Mouse (Mus musculus): ENCODE measurements at regions not wholly inside any gene's neighbourhood (a gene's known extent, or its start where the extent isn't known, plus 50 kb on each side); places are given as distances from the start of the nearest gene placed in this dataset.

- Histone ChIP-seq H3K36me3 (ENCODE audit: control insufficient read depth, insufficient read depth, low read length) (no peaks in the 10 kb centered on the region), H3K4me1 (ENCODE audit: control insufficient read depth, insufficient read depth, low read length) (no peaks in the 10 kb centered on the region), H3K4me2 (ENCODE audit: low read length) (no peak overlapping the region), H3K9ac (replicated peaks; ENCODE audit: low read length) (no peak overlapping the region), H3K27me3 (ENCODE audit: control insufficient read depth, insufficient read depth, low read length) (no peaks in the 10 kb centered on the region), H3K4me3 (replicated peaks; ENCODE audit: low read depth, low read length) (no peak overlapping the region), H3K9me3 (ENCODE audit: control insufficient read depth, low read length) (no peaks in the 10 kb centered on the region), H3K27ac (replicated peaks; ENCODE audit: low read depth, low read length) (no peak overlapping the region)
- DNase-seq (no peak), ATAC-seq (ENCODE audit: low FRiP score, low TSS enrichment) (no peak)
- 68% methylated on average over 2 of the region's 2 CpGs for WGBS
These were observed 252.7 kb upstream of the Pkn2 start for GRCm38 (mm10) chr3:143134528-143134927.

GRCm38 (mm10) chr3:143107733-143108291, 226.0 kb upstream of the Pkn2 start:
- Histone ChIP-seq H3K4me1 (ENCODE audit: control insufficient read depth, insufficient read depth, low read length) (0 out of 2 replicates have a peak, but pooled peaks cover 6% of the 10 kb centered on the region), H3K27me3 (ENCODE audit: control insufficient read depth, insufficient read depth, low read length) (no peaks in the 10 kb centered on the region), H3K4me2 (ENCODE audit: low read length) (no peak overlapping the region), H3K36me3 (ENCODE audit: control insufficient read depth, insufficient read depth, low read length) (no peaks in the 10 kb centered on the region), H3K9ac (replicated peaks; ENCODE audit: low read length) (no peak overlapping the region), H3K27ac (replicated peaks; ENCODE audit: low read depth, low read length) (no peak overlapping the region), H3K4me3 (replicated peaks; ENCODE audit: low read depth, low read length) (no peak overlapping the region), H3K9me3 (ENCODE audit: control insufficient read depth, low read length) (no peaks in the 10 kb centered on the region)
- WGBS = 82% methylated on average over 13 of the region's 13 CpGs
- no peak for DNase-seq
- ATAC-seq (ENCODE audit: low FRiP score, low TSS enrichment) = no peak

- 0 out of 2 replicates have a peak, but pooled peaks cover 6% of the 10 kb centered on the region for H3K4me1 ChIP-seq (ENCODE audit: control insufficient read depth, insufficient read depth, low read length)
- 48% methylated on average over 2 of the region's 2 CpGs for WGBS
- H3K4me3 ChIP-seq (replicated peaks; ENCODE audit: low read depth, low read length) = no peak overlapping the region
- no peak for DNase-seq
- ATAC-seq (ENCODE audit: low FRiP score, low TSS enrichment) = no peak
- H3K9ac ChIP-seq (replicated peaks; ENCODE audit: low read length) = no peak overlapping the region
- H3K9me3 ChIP-seq (ENCODE audit: control insufficient read depth, low read length) = no peaks in the 10 kb centered on the region
- H3K27me3 ChIP-seq (ENCODE audit: control insufficient read depth, insufficient read depth, low read length) = no peaks in the 10 kb centered on the region
- no peaks in the 10 kb centered on the region for H3K36me3 ChIP-seq (ENCODE audit: control insufficient read depth, insufficient read depth, low read length)
- H3K27ac ChIP-seq (replicated peaks; ENCODE audit: low read depth, low read length) = no peak overlapping the region
- H3K4me2 ChIP-seq (ENCODE audit: low read length) = no peak overlapping the region
These were observed 222.9 kb upstream of the Pkn2 start for GRCm38 (mm10) chr3:143104734-143105133.

- DNase-seq (peak; percentile 76), ATAC-seq (ENCODE audit: low FRiP score, low TSS enrichment) (0 out of 2 replicates have a peak, but pooled peaks have one; percentile 1)
- no peak overlapping the region for H3K4me3 ChIP-seq (replicated peaks; ENCODE audit: low read depth, low read length)
- H3K4me1 ChIP-seq (ENCODE audit: control insufficient read depth, insufficient read depth, low read length) = 0 out of 2 replicates have a peak, but pooled peaks cover 6% of the 10 kb centered on the region
- no peaks in the 10 kb centered on the region for H3K9me3 ChIP-seq (ENCODE audit: control insufficient read depth, low read length)
- H3K27me3 ChIP-seq (ENCODE audit: control insufficient read depth, insufficient read depth, low read length) = no peaks in the 10 kb centered on the region
- no peak overlapping the region for H3K27ac ChIP-seq (replicated peaks; ENCODE audit: low read depth, low read length)
- no peaks in the 10 kb centered on the region for H3K36me3 ChIP-seq (ENCODE audit: control insufficient read depth, insufficient read depth, low read length)
- no peak overlapping the region for H3K9ac ChIP-seq (replicated peaks; ENCODE audit: low read length)
- H3K4me2 ChIP-seq (ENCODE audit: low read length) = no peak overlapping the region
- 32% methylated on average over 3 of the region's 3 CpGs for WGBS
These were observed 221.5 kb upstream of the Pkn2 start for GRCm38 (mm10) chr3:143103333-143103732.

- peak; percentile 85 for ATAC-seq (ENCODE audit: low FRiP score, low TSS enrichment)
These were observed 219.2 kb upstream of the Pkn2 start for GRCm38 (mm10) chr3:143100810-143101645.

GRCm38 (mm10) chr3:143100203-143100602, 218.4 kb upstream of the Pkn2 start:
- ATAC-seq (ENCODE audit: low FRiP score, low TSS enrichment) (no peak), DNase-seq (no peak)
- Histone ChIP-seq H3K9ac (replicated peaks; ENCODE audit: low read length) (peak overlapping the region; percentile 57), H3K36me3 (ENCODE audit: control insufficient read depth, insufficient read depth, low read length) (no peaks in the 10 kb centered on the region), H3K9me3 (ENCODE audit: control insufficient read depth, low read length) (no peaks in the 10 kb centered on the region), H3K4me2 (ENCODE audit: low read length) (peak overlapping the region; percentile 52), H3K4me3 (replicated peaks; ENCODE audit: low read depth, low read length) (peak overlapping the region; percentile 34), H3K27ac (replicated peaks; ENCODE audit: low read depth, low read length) (peak overlapping the region; percentile 72), H3K27me3 (ENCODE audit: control insufficient read depth, insufficient read depth, low read length) (no peaks in the 10 kb centered on the region), H3K4me1 (ENCODE audit: control insufficient read depth, insufficient read depth, low read length) (0 out of 2 replicates have a peak, but pooled peaks cover 6% of the 10 kb centered on the region)
- 61% methylated on average over 7 of the region's 7 CpGs for WGBS

More at GRCm38 (mm10) chr3:143100810-143101645, 219.2 kb upstream of the Pkn2 start:
- peak overlapping the region; percentile 52 for H3K4me2 ChIP-seq (ENCODE audit: low read length)
- H3K27ac ChIP-seq (replicated peaks; ENCODE audit: low read depth, low read length) = peak overlapping the region; percentile 72
- WGBS = 2% methylated on average over 59 of the region's 59 CpGs
- peak; percentile 87 for DNase-seq
- no peaks in the 10 kb centered on the region for H3K9me3 ChIP-seq (ENCODE audit: control insufficient read depth, low read length)
- H3K4me3 ChIP-seq (replicated peaks; ENCODE audit: low read depth, low read length) = peak overlapping the region; percentile 34
- 0 out of 2 replicates have a peak, but pooled peaks cover 6% of the 10 kb centered on the region for H3K4me1 ChIP-seq (ENCODE audit: control insufficient read depth, insufficient read depth, low read length)
- H3K27me3 ChIP-seq (ENCODE audit: control insufficient read depth, insufficient read depth, low read length) = no peaks in the 10 kb centered on the region
- peak overlapping the region; percentile 57 for H3K9ac ChIP-seq (replicated peaks; ENCODE audit: low read length)
- no peaks in the 10 kb centered on the region for H3K36me3 ChIP-seq (ENCODE audit: control insufficient read depth, insufficient read depth, low read length)

- ATAC-seq (ENCODE audit: low FRiP score, low TSS enrichment) (no peak), DNase-seq (peak; percentile 33)
- Histone ChIP-seq H3K4me1 (ENCODE audit: control insufficient read depth, insufficient read depth, low read length) (peaks cover 10% of the 10 kb centered on the region; the same call in 1 of the 2 replicates), H3K27ac (replicated peaks; ENCODE audit: low read depth, low read length) (0 out of 2 replicates have a peak overlapping the region, but pooled peaks have one; percentile 32), H3K4me3 (replicated peaks; ENCODE audit: low read depth, low read length) (no peak overlapping the region), H3K36me3 (ENCODE audit: control insufficient read depth, insufficient read depth, low read length) (no peaks in the 10 kb centered on the region), H3K9me3 (ENCODE audit: control insufficient read depth, low read length) (no peaks in the 10 kb centered on the region), H3K4me2 (ENCODE audit: low read length) (no peak overlapping the region), H3K9ac (replicated peaks; ENCODE audit: low read length) (no peak overlapping the region), H3K27me3 (ENCODE audit: control insufficient read depth, insufficient read depth, low read length) (no peaks in the 10 kb centered on the region)
- 48% methylated on average over 4 of the region's 4 CpGs for WGBS
These were observed 210.4 kb upstream of the Pkn2 start for GRCm38 (mm10) chr3:143092206-143092605.

- H3K4me1 ChIP-seq (ENCODE audit: control insufficient read depth, insufficient read depth, low read length) = peaks cover 10% of the 10 kb centered on the region; the same call in 1 of the 2 replicates
- no peaks in the 10 kb centered on the region for H3K9me3 ChIP-seq (ENCODE audit: control insufficient read depth, low read length)
- WGBS = 61% methylated on average over 9 of the region's 9 CpGs
- H3K4me3 ChIP-seq (replicated peaks; ENCODE audit: low read depth, low read length) = no peak overlapping the region
- no peak overlapping the region for H3K9ac ChIP-seq (replicated peaks; ENCODE audit: low read length)
- no peak overlapping the region for H3K4me2 ChIP-seq (ENCODE audit: low read length)
- no peaks in the 10 kb centered on the region for H3K27me3 ChIP-seq (ENCODE audit: control insufficient read depth, insufficient read depth, low read length)
- H3K36me3 ChIP-seq (ENCODE audit: control insufficient read depth, insufficient read depth, low read length) = no peaks in the 10 kb centered on the region
- no peak for DNase-seq
- no peak overlapping the region for H3K27ac ChIP-seq (replicated peaks; ENCODE audit: low read depth, low read length)
- no peak for ATAC-seq (ENCODE audit: low FRiP score, low TSS enrichment)
These were observed 209.1 kb upstream of the Pkn2 start for GRCm38 (mm10) chr3:143090886-143091285.

All from midbrain, embryonic 14.5 days (tissue).